Mouse (Mus musculus): ENCODE results near the gene D630045J12Rik. TPM values are rescaled to one million over a fixed set of nuclear protein-coding genes. Genes with fewer than 3 reads are reported as not detected.

Gene D630045J12Rik
- polyA plus RNA-seq, 1 experiment from 2014 or later = 9.7 TPM

DNA sequence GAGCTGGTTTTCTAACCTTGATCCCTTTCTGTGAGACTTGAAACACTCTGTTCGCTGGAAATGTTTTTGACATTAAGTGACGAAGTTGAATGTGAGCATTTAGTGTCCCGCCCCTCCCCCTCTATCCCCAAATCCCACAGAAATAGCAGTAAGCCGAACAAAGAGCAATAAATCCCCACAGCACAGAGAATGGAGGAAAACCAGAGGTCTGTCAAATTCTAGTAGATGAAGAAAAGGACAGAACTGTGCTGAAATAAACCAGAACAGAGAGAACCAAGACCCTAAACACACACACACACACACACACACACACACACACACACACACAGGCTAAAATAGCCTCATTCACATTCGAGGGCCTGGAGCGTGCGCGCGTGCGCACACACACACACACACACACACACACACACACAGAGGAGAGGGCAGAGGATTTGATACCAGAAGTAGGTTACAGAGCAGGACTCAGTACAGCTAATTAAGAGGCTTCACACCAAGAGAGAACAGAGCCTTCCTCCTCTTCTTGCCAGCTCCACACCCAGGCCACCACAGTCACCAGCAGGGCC lies 72.0 kb downstream of the D630045J12Rik start:
- Histone ChIP-seq H3K4me3 (no peak overlapping the region), H3K27me3 (no peaks in the 10 kb centered on the region), H3K36me3 (peaks cover 42% of the 10 kb centered on the region), H3K4me1 (peaks cover 7% of the 10 kb centered on the region; the same call in 1 of the 2 replicates), H3K4me2 (replicated peaks) (no peak overlapping the region), H3K9ac (no peak overlapping the region), H3K9me3 (no peaks in the 10 kb centered on the region), H3K27ac (peak overlapping the region; percentile 32; the same call in 1 of the 2 replicates)
- 73% methylated on average over 10 of the region's 10 CpGs for WGBS
- ATAC-seq (ENCODE audit: insufficient number of reproducible peaks, insufficient read depth, low FRiP score, low TSS enrichment) = no peak

DNA sequence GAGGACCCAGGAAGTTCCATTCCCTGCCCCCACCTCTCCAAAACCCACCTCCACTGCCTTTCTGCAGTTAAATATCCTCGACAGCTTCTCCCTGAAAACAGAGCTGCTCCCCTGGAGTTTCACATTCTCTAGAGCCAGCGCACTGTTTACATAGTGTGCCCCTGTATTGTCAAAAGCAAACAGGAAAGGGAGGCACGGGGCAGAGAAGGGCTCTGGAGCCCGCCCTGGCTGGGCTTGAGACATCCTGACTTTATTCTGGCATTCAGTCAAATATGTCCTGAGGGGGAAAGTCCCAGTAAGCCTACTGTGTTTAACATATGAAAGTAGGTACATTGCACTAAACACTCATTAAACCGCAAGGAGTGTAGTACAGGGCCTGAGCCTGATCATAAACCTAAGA lies 73.1 kb downstream of the D630045J12Rik start:
- H3K9ac ChIP-seq = no peak overlapping the region
- no peaks in the 10 kb centered on the region for H3K9me3 ChIP-seq
- peaks cover 7% of the 10 kb centered on the region; the same call in 1 of the 2 replicates for H3K4me1 ChIP-seq
- WGBS = 41% methylated on average over 5 of the region's 5 CpGs
- no peak overlapping the region for H3K4me3 ChIP-seq
- ATAC-seq (ENCODE audit: insufficient number of reproducible peaks, insufficient read depth, low FRiP score, low TSS enrichment) = no peak
- no peaks in the 10 kb centered on the region for H3K27me3 ChIP-seq
- H3K27ac ChIP-seq = no peak overlapping the region
- no peak overlapping the region for H3K4me2 ChIP-seq (replicated peaks)
- peaks cover 47% of the 10 kb centered on the region for H3K36me3 ChIP-seq

DNA sequence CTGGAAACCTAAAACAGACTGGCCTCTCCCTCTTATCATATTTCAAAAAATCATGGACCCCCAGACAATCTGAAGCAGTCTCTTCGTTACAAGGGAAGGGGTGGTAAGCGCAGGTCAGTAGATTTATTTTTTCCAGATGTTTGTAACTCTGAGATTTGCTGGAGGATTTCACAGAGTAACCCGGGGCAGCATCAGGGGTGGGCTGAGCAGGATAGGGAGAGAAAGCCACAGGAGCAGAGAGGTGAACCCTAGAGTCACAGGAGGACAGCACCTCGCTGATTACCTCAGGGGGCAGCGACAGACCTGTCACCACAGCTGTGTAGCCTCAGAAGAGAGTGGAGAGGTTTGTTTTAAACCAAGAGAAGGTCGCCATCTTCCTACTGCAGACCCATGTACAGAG lies 88.4 kb downstream of the D630045J12Rik start:
- no peak overlapping the region for H3K4me2 ChIP-seq (replicated peaks)
- H3K27me3 ChIP-seq = no peaks in the 10 kb centered on the region
- peaks cover 39% of the 10 kb centered on the region for H3K36me3 ChIP-seq
- H3K27ac ChIP-seq = peak overlapping the region; percentile 71
- H3K4me1 ChIP-seq = peaks cover 17% of the 10 kb centered on the region
- no peak overlapping the region for H3K4me3 ChIP-seq
- peak; percentile 59; the same call in 1 of the 2 replicates for ATAC-seq (ENCODE audit: insufficient number of reproducible peaks, insufficient read depth, low FRiP score, low TSS enrichment)
- WGBS = 26% methylated on average over 6 of the region's 6 CpGs
- H3K9me3 ChIP-seq = no peaks in the 10 kb centered on the region
- no peak overlapping the region for H3K9ac ChIP-seq

DNA sequence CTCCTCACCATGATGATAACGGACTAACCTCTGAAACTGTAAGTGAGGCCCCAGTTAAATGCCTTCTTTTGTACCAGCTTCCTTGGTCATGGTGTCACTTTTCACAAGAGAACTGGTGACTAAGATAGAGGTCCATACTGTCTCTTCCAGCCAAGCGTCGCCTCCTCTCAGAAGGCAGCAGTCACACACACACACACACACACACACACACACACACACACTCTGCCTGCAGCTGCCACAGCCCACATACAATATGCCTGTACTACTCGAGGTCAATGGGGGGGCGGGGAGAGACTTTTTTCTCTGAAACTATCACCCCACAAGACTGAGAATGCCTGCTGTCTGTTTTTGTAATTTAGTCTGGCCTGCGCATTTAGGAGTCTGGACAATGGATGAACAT lies 89.1 kb downstream of the D630045J12Rik start:
- peaks cover 32% of the 10 kb centered on the region for H3K36me3 ChIP-seq
- H3K9ac ChIP-seq = no peak overlapping the region
- peak overlapping the region; percentile 71 for H3K27ac ChIP-seq
- H3K4me3 ChIP-seq = no peak overlapping the region
- ATAC-seq (ENCODE audit: insufficient number of reproducible peaks, insufficient read depth, low FRiP score, low TSS enrichment) = no peak
- no peaks in the 10 kb centered on the region for H3K9me3 ChIP-seq
- WGBS = 64% methylated on average over 6 of the region's 6 CpGs
- no peaks in the 10 kb centered on the region for H3K27me3 ChIP-seq
- H3K4me2 ChIP-seq (replicated peaks) = no peak overlapping the region
- peaks cover 19% of the 10 kb centered on the region for H3K4me1 ChIP-seq

DNA sequence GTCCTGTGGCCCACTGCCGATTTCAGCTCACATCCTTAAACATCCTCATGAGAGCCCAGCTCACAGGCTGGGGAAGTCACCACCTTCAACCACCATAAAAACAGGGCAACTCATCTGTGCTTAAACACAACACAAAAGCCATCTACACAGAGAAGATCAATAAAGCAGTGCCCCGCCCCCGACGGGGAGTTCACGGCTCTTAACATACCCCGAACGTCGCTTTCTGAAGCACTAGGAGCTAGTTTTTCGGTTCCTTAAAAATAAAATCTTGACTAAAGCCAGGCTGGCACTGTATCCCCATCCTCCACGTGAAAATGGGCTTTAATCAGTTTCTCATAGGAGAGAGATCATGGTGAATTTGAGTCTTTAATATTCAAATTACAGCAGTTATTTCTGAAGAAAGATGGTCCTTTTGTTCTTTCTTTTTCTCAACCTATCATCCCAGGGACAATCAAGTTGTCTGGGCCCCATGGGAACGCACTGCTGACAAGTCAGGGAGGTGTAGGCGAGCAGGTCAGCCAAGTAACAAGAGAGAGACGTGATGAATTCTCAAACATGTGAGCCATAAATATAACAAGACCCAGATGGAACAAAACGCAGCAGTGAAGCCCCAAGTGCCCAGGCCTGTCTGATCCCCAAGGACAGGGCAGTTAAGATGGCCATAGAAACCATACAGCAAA lies 90.8 kb downstream of the D630045J12Rik start:
- H3K4me1 ChIP-seq = peaks cover 25% of the 10 kb centered on the region
- H3K9me3 ChIP-seq = no peaks in the 10 kb centered on the region
- H3K9ac ChIP-seq = no peak overlapping the region
- no peak overlapping the region for H3K4me3 ChIP-seq
- no peak for ATAC-seq (ENCODE audit: insufficient number of reproducible peaks, insufficient read depth, low FRiP score, low TSS enrichment)
- H3K36me3 ChIP-seq = peaks cover 21% of the 10 kb centered on the region
- H3K27ac ChIP-seq = no peak overlapping the region
- no peak overlapping the region for H3K4me2 ChIP-seq (replicated peaks)
- H3K27me3 ChIP-seq = no peaks in the 10 kb centered on the region
- 70% methylated on average over 14 of the region's 14 CpGs for WGBS

DNA sequence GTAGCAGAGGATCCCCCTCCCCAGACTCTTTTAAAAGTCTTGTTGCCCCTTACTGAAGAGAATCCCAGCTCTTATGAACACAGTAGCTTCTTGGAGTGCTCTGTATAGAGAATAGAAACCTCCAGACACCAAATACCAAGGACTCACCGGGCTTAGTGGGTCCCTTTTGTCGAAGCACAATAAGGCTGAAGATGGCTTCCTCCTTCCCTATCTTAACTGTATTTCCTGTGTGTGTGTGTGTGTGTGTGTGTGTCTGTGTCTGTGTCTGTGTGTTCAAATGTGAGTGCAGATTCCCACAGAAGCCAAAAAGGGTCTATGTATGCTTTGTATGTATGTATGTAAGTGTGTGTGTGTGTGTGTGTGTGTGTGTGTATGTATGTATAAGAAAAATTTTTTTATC lies 93.3 kb downstream of the D630045J12Rik start:
- H3K27ac ChIP-seq = peak overlapping the region; percentile 31; the same call in 1 of the 2 replicates
- no peak for ATAC-seq (ENCODE audit: insufficient number of reproducible peaks, insufficient read depth, low FRiP score, low TSS enrichment)

DNA sequence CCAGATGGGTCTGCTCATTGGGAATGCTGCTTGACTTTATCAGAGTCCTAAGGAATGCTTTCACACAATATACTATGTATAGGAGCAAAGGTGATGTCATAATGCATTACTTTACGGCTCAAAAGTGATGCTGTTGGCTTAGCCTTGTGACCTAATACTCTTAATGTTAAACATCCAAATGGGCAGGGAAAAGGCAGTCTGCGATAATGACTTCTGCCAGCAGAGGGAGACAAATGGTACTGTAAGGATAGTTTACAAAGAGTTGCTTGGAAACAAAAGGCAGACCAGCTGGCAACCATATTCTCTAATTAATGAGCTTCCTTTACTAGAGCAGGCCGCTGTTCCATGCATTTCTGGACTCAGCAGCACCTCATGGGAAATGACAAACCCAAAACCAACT lies 93.7 kb downstream of the D630045J12Rik start:
- no peak overlapping the region for H3K4me3 ChIP-seq
- H3K9me3 ChIP-seq = no peaks in the 10 kb centered on the region
- ATAC-seq (ENCODE audit: insufficient number of reproducible peaks, insufficient read depth, low FRiP score, low TSS enrichment) = no peak
- H3K27me3 ChIP-seq = no peaks in the 10 kb centered on the region
- no peak overlapping the region for H3K9ac ChIP-seq
- WGBS = 7% methylated on average over 3 of the region's 3 CpGs
- H3K4me2 ChIP-seq (replicated peaks) = no peak overlapping the region
- no peak overlapping the region for H3K27ac ChIP-seq
- peaks cover 30% of the 10 kb centered on the region for H3K36me3 ChIP-seq
- peaks cover 24% of the 10 kb centered on the region for H3K4me1 ChIP-seq

More for the DNA sequence above, 93.3 kb downstream of the D630045J12Rik start:
- Histone ChIP-seq H3K9me3 (no peaks in the 10 kb centered on the region), H3K9ac (no peak overlapping the region), H3K4me2 (replicated peaks) (no peak overlapping the region), H3K4me1 (peaks cover 23% of the 10 kb centered on the region), H3K4me3 (no peak overlapping the region), H3K27me3 (no peaks in the 10 kb centered on the region), H3K36me3 (peaks cover 30% of the 10 kb centered on the region)
- WGBS = 76% methylated on average over 2 of the region's 2 CpGs

DNA sequence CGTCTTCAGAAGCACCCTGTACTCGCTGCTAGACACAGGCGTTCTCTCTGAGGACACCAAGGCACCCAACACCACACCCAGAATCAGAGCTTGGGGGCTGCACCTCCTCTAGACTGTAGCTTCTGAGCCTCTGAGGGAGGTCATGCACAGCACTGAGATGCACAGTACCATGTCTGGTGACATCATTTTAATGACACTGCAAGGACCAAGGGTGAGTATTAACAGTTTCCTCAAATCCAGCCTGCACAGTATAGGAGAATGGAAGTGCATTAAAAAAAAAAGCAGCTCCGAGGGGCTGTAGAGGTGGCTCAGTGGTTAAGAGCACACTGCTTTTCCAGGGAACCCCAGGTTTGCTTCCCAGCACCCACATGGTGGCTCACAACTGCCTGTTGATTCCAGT lies 94.2 kb downstream of the D630045J12Rik start:
- H3K4me2 ChIP-seq (replicated peaks) = no peak overlapping the region
- WGBS = 89% methylated on average over 4 of the region's 4 CpGs
- peaks cover 31% of the 10 kb centered on the region for H3K36me3 ChIP-seq
- peaks cover 19% of the 10 kb centered on the region for H3K4me1 ChIP-seq
- ATAC-seq (ENCODE audit: insufficient number of reproducible peaks, insufficient read depth, low FRiP score, low TSS enrichment) = peak; percentile 45; the same call in 1 of the 2 replicates
- no peaks in the 10 kb centered on the region for H3K9me3 ChIP-seq
- no peak overlapping the region for H3K9ac ChIP-seq
- H3K4me3 ChIP-seq = no peak overlapping the region
- H3K27me3 ChIP-seq = no peaks in the 10 kb centered on the region
- H3K27ac ChIP-seq = no peak overlapping the region

DNA sequence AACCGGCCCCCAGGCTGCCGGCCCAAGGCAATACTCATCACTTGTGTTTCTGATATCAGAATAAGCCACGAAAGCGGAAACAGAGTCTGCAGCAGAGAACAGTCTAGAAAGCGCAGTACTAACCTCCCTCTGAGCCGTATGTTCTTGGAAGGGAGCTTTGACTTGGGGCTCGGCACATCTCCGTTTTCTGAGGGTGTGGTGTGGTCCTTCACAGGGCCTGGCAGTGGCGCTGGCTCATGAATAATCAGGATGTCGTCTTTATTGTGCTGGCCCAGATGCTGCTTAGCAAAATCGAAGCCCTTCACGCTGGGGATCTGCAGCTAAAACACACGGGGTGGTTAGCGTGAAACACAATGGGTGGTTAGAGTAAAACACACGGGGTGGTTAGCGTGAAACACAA lies 95.9 kb downstream of the D630045J12Rik start:
- H3K4me3 ChIP-seq = no peak overlapping the region
- 70% methylated on average over 16 of the region's 16 CpGs for WGBS
- no peak overlapping the region for H3K9ac ChIP-seq
- peaks cover 16% of the 10 kb centered on the region for H3K4me1 ChIP-seq
- H3K4me2 ChIP-seq (replicated peaks) = no peak overlapping the region
- H3K36me3 ChIP-seq = peaks cover 34% of the 10 kb centered on the region
- ATAC-seq (ENCODE audit: insufficient number of reproducible peaks, insufficient read depth, low FRiP score, low TSS enrichment) = no peak
- H3K9me3 ChIP-seq = no peaks in the 10 kb centered on the region
- H3K27ac ChIP-seq = no peak overlapping the region
- H3K27me3 ChIP-seq = no peaks in the 10 kb centered on the region

DNA sequence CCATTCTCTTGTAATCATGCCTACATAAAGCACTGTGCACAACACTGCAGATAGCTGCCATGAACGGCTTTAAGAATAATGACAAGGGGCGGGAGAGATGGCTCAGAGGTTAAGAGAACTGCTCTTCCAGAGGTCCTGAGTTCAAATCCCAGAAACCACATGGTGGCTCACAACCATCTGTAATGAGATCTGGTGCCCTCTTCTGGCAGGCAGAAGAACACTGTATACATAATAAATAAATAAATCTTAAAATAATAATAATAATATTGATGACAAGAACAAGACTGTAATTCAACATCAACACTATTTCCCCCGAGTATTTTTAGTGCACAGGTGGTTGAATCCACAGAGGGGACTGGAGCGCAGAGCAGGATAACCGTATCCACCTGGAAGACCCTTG lies 97.6 kb downstream of the D630045J12Rik start:
- Histone ChIP-seq H3K36me3 (peaks cover 35% of the 10 kb centered on the region), H3K4me3 (no peak overlapping the region), H3K4me2 (replicated peaks) (no peak overlapping the region), H3K9me3 (no peaks in the 10 kb centered on the region), H3K4me1 (peaks cover 16% of the 10 kb centered on the region), H3K9ac (no peak overlapping the region), H3K27me3 (no peaks in the 10 kb centered on the region), H3K27ac (no peak overlapping the region)
- 84% methylated on average over 5 of the region's 5 CpGs for WGBS
- ATAC-seq (ENCODE audit: insufficient number of reproducible peaks, insufficient read depth, low FRiP score, low TSS enrichment) = no peak

DNA sequence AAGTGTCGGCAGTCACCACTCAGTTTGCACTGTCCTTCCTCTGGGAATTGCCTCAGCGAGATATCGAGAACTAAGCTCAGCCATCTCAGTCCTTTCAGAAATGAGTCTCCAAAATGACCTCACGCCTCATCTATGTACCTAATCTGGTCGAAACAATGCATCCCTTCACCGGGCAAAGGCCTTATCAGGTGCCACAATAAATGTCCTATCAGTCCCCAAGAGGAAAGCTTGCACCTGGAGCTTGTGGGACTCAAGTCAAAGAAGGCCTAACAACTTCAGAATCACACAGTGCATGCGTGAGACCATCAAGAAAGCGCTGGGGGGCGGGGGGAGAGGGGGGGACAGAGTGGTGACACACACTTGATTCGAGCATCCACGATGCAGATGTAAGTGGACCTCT lies 101.5 kb downstream of the D630045J12Rik start:
- Histone ChIP-seq H3K9ac (no peak overlapping the region), H3K4me3 (no peak overlapping the region), H3K9me3 (no peaks in the 10 kb centered on the region), H3K27ac (no peak overlapping the region), H3K4me1 (peaks cover 17% of the 10 kb centered on the region; the same call in 1 of the 2 replicates), H3K27me3 (no peaks in the 10 kb centered on the region), H3K36me3 (peaks cover 49% of the 10 kb centered on the region), H3K4me2 (replicated peaks) (no peak overlapping the region)
- ATAC-seq (ENCODE audit: insufficient number of reproducible peaks, insufficient read depth, low FRiP score, low TSS enrichment) = no peak
- 81% methylated on average over 11 of the region's 11 CpGs for WGBS

DNA sequence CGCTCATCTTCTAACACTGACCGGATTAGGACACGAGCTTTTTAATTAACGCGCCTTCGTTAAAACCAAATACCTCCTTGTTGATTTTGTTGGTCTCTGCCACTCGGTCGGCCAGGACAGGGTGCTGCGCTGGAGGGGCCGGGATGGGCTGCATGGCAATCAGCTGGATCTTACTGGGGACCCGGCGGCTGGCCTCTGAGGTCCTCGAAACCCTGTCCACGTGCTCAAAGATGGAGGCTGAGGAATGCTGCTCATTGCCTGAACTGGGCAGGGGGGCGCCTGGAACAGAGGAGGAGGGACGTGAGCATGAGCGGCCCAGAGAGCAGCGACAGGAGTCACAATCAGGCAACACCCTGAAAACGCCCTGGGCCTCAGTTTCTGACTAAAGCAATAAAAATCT lies 104.3 kb downstream of the D630045J12Rik start:
- Histone ChIP-seq H3K9ac (no peak overlapping the region), H3K4me2 (replicated peaks) (no peak overlapping the region), H3K4me1 (peaks cover 17% of the 10 kb centered on the region), H3K27ac (no peak overlapping the region), H3K36me3 (peaks cover 47% of the 10 kb centered on the region), H3K27me3 (no peaks in the 10 kb centered on the region), H3K9me3 (no peaks in the 10 kb centered on the region), H3K4me3 (no peak overlapping the region)
- WGBS = 83% methylated on average over 19 of the region's 19 CpGs
- ATAC-seq (ENCODE audit: insufficient number of reproducible peaks, insufficient read depth, low FRiP score, low TSS enrichment) = no peak

Measured in embryonic facial prominence, embryonic 12.5 days (tissue).